Mouse (Mus musculus): ENCODE results near the gene Olfr1484. TPM values are rescaled to one million over a fixed set of nuclear protein-coding genes. Genes with fewer than 3 reads are reported as not detected.

Olfr1484 gene
- total RNA-seq (2023), result not detected

GRCm38 (mm10) chr19:13583211-13583610 is at the start of gene Olfr1484:
Gene Olfr1484 (plus strand): TSS chr19:13583511.

GRCm38 (mm10) chr19:13617075-13617474 is 33.8 kb downstream of the Olfr1484 start, which contains the start of gene Olfr1487:
Gene Olfr1487 (plus strand): TSS chr19:13617375.

GRCm38 (mm10) chr19:13631321-13631720 is 48.0 kb downstream of the Olfr1484 start, which contains the start of gene Olfr1489:
Gene Olfr1489 (plus strand): TSS chr19:13631621.

Other genes with a start within 250 kb of the Olfr1484 start
- not detected for gene Olfr1466, start 244.6 kb upstream of the Olfr1484 start, total RNA-seq (2023)
- gene Olfr1467, start 221.3 kb upstream of the Olfr1484 start, total RNA-seq (2023), result not detected
- not detected for gene Olfr1469, start 175.7 kb upstream of the Olfr1484 start, total RNA-seq (2023)
- gene Olfr1471, start 140.1 kb upstream of the Olfr1484 start, total RNA-seq (2023), result not detected
- not detected for gene Olfr1472, start 127.4 kb upstream of the Olfr1484 start, total RNA-seq (2023)
- gene Olfr1474, start 113.9 kb upstream of the Olfr1484 start, total RNA-seq (2023), result not detected
- not detected for gene Olfr1475, start 103.3 kb upstream of the Olfr1484 start, total RNA-seq (2023)
- gene Olfr1477, start 83.0 kb upstream of the Olfr1484 start, total RNA-seq (2023), result not detected
- not detected for gene Olfr1480, start 55.6 kb upstream of the Olfr1484 start, total RNA-seq (2023)
- not detected for gene Olfr1487, start 33.9 kb downstream of the Olfr1484 start, total RNA-seq (2023)
- gene Olfr1489, start 48.1 kb downstream of the Olfr1484 start, total RNA-seq (2023), result not detected
- gene Olfr1490, start 67.6 kb downstream of the Olfr1484 start, total RNA-seq (2023), result not detected
- gene Olfr1491, start 113.8 kb downstream of the Olfr1484 start, total RNA-seq (2023), result not detected
- gene Olfr1493-ps1, start 139.8 kb downstream of the Olfr1484 start, total RNA-seq (2023), result not detected
- not detected for gene Olfr1494, start 156.2 kb downstream of the Olfr1484 start, total RNA-seq (2023)
- gene Olfr1495, start 181.1 kb downstream of the Olfr1484 start, total RNA-seq (2023), result not detected
- gene Olfr1496, start 194.4 kb downstream of the Olfr1484 start, total RNA-seq (2023), result not detected
- gene Olfr1497, start 214.7 kb downstream of the Olfr1484 start, total RNA-seq (2023), result not detected
- gene Olfr1499, start 235.9 kb downstream of the Olfr1484 start, total RNA-seq (2023), result not detected
- gene Olfr1500, start 247.0 kb downstream of the Olfr1484 start, total RNA-seq (2023), result not detected

Data from B cell, adult 67 days (primary cell).